Mouse (Mus musculus): ENCODE measurements at regions not wholly inside any gene's neighbourhood (a gene's known extent, or its start where the extent isn't known, plus 50 kb on each side); places are given as distances from the start of the nearest gene placed in this dataset.

DNA sequence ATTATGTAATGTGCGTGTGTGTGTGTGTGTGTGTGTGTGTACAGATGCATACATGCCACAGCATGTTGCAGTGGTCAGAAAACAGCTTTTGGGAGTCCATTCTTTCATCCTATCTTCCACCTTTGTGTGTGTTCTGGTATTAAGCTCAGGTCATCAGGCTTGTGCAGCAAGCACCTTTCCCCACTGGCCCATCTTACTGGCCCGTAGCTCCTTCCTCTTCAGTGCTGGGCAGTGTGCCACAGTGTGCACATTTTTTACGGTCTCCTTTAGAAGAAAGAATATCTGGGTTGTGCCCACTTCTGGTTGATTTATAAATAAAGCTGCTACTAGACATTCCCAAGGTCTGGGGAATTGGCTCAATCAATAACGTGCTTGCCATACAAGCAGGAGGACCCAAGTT, 105.0 kb downstream of the Inhbb start:
- H3K4me3 ChIP-seq (ENCODE audit: low read length) = no peak overlapping the region
- 80% methylated on average over 4 of the region's 4 CpGs for WGBS
- H3K36me3 ChIP-seq (ENCODE audit: insufficient read depth, low read length) = no peaks in the 10 kb centered on the region
- no peaks in the 10 kb centered on the region for H3K9me3 ChIP-seq (ENCODE audit: low read length)
- ATAC-seq (no peak), DNase-seq (ENCODE audit: low spot score) (no peak)
- no peak overlapping the region for H3K4me2 ChIP-seq (ENCODE audit: low read depth, low read length)
- H3K9ac ChIP-seq (replicated peaks; ENCODE audit: low read length) = no peak overlapping the region
- TF ChIP-seq CTCF (IDR thresholded peaks at IDR 0.05; ENCODE audit: low read depth) = no peak
- no peaks in the 10 kb centered on the region for H3K27me3 ChIP-seq (ENCODE audit: insufficient read depth, low read length)
- no peak overlapping the region for H3K27ac ChIP-seq
- H3K4me1 ChIP-seq (ENCODE audit: insufficient read depth, low read length) = no peaks in the 10 kb centered on the region

GRCm38 (mm10) chr1:119308719-119309365, 113.2 kb downstream of the Inhbb start:
- peak; percentile 88 for ATAC-seq
- Histone ChIP-seq H3K4me2 (ENCODE audit: low read depth, low read length) (no peak overlapping the region), H3K9ac (replicated peaks; ENCODE audit: low read length) (no peak overlapping the region), H3K27me3 (ENCODE audit: insufficient read depth, low read length) (no peaks in the 10 kb centered on the region), H3K27ac (peak overlapping the region; percentile 15), H3K36me3 (ENCODE audit: insufficient read depth, low read length) (no peaks in the 10 kb centered on the region), H3K9me3 (ENCODE audit: low read length) (no peaks in the 10 kb centered on the region; the same call in 1 of the 2 replicates), H3K4me3 (ENCODE audit: low read length) (no peak overlapping the region), H3K4me1 (ENCODE audit: insufficient read depth, low read length) (no peaks in the 10 kb centered on the region)
- DNase-seq (ENCODE audit: low spot score) = peak; percentile 80
- peak; percentile 59 for TF ChIP-seq CTCF (IDR thresholded peaks at IDR 0.05; ENCODE audit: low read depth)
- WGBS = 54% methylated on average over 9 of the region's 9 CpGs

GRCm38 (mm10) chr1:119305315-119305976, 116.6 kb downstream of the Inhbb start:
- Histone ChIP-seq H3K4me2 (ENCODE audit: low read depth, low read length) (no peak overlapping the region), H3K27ac (no peak overlapping the region), H3K4me3 (ENCODE audit: low read length) (no peak overlapping the region), H3K4me1 (ENCODE audit: insufficient read depth, low read length) (no peaks in the 10 kb centered on the region), H3K36me3 (ENCODE audit: insufficient read depth, low read length) (no peaks in the 10 kb centered on the region), H3K27me3 (ENCODE audit: insufficient read depth, low read length) (no peaks in the 10 kb centered on the region), H3K9ac (replicated peaks; ENCODE audit: low read length) (no peak overlapping the region), H3K9me3 (ENCODE audit: low read length) (no peaks in the 10 kb centered on the region; the same call in 1 of the 2 replicates)
- ATAC-seq (no peak), DNase-seq (ENCODE audit: low spot score) (no peak)
- TF ChIP-seq CTCF (IDR thresholded peaks at IDR 0.05; ENCODE audit: low read depth) = no peak
- 16% methylated on average over 13 of the region's 13 CpGs for WGBS

GRCm38 (mm10) chr1:119304470-119304980, 117.5 kb downstream of the Inhbb start:
- Histone ChIP-seq H3K4me1 (ENCODE audit: insufficient read depth, low read length) (no peaks in the 10 kb centered on the region), H3K27me3 (ENCODE audit: insufficient read depth, low read length) (no peaks in the 10 kb centered on the region), H3K36me3 (ENCODE audit: insufficient read depth, low read length) (no peaks in the 10 kb centered on the region), H3K9ac (replicated peaks; ENCODE audit: low read length) (no peak overlapping the region), H3K4me3 (ENCODE audit: low read length) (no peak overlapping the region), H3K9me3 (ENCODE audit: low read length) (no peaks in the 10 kb centered on the region; the same call in 1 of the 2 replicates), H3K4me2 (ENCODE audit: low read depth, low read length) (no peak overlapping the region), H3K27ac (no peak overlapping the region)
- ATAC-seq (no peak), DNase-seq (ENCODE audit: low spot score) (no peak)
- no peak for TF ChIP-seq CTCF (IDR thresholded peaks at IDR 0.05; ENCODE audit: low read depth)
- 40% methylated on average over 9 of the region's 9 CpGs for WGBS

- no peak for TF ChIP-seq CTCF (IDR thresholded peaks at IDR 0.05; ENCODE audit: low read depth)
- no peak overlapping the region for H3K9ac ChIP-seq (replicated peaks; ENCODE audit: low read length)
- H3K4me1 ChIP-seq (ENCODE audit: insufficient read depth, low read length) = no peaks in the 10 kb centered on the region
- H3K36me3 ChIP-seq (ENCODE audit: insufficient read depth, low read length) = no peaks in the 10 kb centered on the region
- ATAC-seq (peak; percentile 70), DNase-seq (ENCODE audit: low spot score) (peak; percentile 61)
- no peaks in the 10 kb centered on the region; the same call in 1 of the 2 replicates for H3K9me3 ChIP-seq (ENCODE audit: low read length)
- no peaks in the 10 kb centered on the region for H3K27me3 ChIP-seq (ENCODE audit: insufficient read depth, low read length)
- no peak overlapping the region for H3K4me3 ChIP-seq (ENCODE audit: low read length)
- H3K4me2 ChIP-seq (ENCODE audit: low read depth, low read length) = no peak overlapping the region
- 63% methylated on average over 7 of the region's 7 CpGs for WGBS
- no peak overlapping the region for H3K27ac ChIP-seq
Measured at GRCm38 (mm10) chr1:119302349-119302995, 119.6 kb downstream of the Inhbb start.

GRCm38 (mm10) chr1:119301931-119302330, 120.1 kb downstream of the Inhbb start:
- Histone ChIP-seq H3K27me3 (ENCODE audit: insufficient read depth, low read length) (no peaks in the 10 kb centered on the region), H3K27ac (no peak overlapping the region), H3K4me2 (ENCODE audit: low read depth, low read length) (no peak overlapping the region), H3K9me3 (ENCODE audit: low read length) (no peaks in the 10 kb centered on the region; the same call in 1 of the 2 replicates), H3K4me3 (ENCODE audit: low read length) (no peak overlapping the region), H3K4me1 (ENCODE audit: insufficient read depth, low read length) (no peaks in the 10 kb centered on the region), H3K9ac (replicated peaks; ENCODE audit: low read length) (no peak overlapping the region), H3K36me3 (ENCODE audit: insufficient read depth, low read length) (no peaks in the 10 kb centered on the region)
- ATAC-seq (no peak), DNase-seq (ENCODE audit: low spot score) (no peak)
- TF ChIP-seq CTCF (IDR thresholded peaks at IDR 0.05; ENCODE audit: low read depth) = no peak
- WGBS = 86% methylated on average over 7 of the region's 7 CpGs

Data from hindbrain, postnatal 0 days (tissue).